Mouse (Mus musculus) cerebellum, adult 9-10 months (tissue): Measurements from ENCODE around the gene Duxf3.
"Not testable (repeated sequence)": the region's sequence is repeated elsewhere in the genome, so short reads cannot be mapped to it uniquely, and the experiment has no call there.

ENCODE experiments used
- DNase-seq: peaks from one replicate; pipeline ENCODE4 v3.0.0; 2022

Duxf3 gene

DNA sequence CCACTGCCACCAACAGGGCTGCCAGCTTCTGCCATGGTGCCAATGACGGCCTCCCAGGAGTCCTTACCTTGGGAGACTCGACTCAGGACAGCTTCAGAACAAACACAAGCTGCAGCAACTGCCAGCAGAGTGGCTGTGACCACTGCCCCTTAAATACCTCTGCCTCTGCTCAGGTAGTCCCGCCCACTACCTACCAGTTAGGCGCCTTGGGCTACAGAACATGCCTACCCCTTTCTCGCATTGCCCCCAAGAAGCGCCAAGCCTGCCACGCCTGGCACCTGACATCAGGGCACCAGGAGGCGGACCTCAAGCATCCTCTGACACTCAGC lies at the start of gene Duxf3:
Gene Duxf3 (minus strand): TSS at position 35 of the 329 bp plus-strand sequence.
- not testable (repeated sequence) for DNase-seq

DNA sequence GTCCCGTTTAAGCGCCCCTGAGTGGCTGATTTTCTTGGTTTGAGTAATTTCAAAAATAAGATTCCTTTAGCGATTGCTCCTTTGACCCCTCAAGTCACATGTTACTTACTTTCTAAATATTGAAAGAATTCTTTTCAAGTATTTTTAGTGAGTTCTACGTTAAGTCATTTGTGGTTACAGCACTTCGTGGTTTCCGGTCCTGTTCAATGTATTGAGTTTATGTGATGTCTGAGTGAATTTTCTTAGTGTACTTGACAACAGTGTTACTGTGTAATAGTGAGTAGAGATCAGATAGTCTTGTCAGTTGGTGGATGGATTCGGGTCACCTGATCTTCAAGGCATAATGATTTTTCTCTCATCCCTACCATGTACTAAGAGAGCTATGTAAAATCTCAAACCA lies 49.8 kb upstream of the Duxf3 start:
- no peak for DNase-seq

DNA sequence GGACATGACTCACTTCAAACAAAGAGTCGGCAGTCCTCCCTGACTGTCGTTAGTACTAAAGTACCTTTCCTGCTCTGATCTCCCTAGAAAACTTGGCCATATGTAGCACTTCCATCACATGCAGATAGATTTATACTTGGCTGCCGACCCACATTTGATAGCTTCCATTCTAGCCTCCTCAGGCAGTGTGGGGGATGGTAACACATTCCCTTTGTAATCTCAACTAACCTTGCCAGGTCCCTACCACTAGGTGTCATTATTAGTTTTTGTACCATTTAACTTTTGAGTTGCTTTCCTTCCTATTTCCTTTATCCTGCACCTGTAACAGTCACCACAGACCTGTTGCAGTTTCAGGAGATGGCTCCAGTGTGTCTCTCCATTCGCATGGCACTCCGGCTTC lies 26.0 kb upstream of the Duxf3 start:
- no peak for DNase-seq

DNA sequence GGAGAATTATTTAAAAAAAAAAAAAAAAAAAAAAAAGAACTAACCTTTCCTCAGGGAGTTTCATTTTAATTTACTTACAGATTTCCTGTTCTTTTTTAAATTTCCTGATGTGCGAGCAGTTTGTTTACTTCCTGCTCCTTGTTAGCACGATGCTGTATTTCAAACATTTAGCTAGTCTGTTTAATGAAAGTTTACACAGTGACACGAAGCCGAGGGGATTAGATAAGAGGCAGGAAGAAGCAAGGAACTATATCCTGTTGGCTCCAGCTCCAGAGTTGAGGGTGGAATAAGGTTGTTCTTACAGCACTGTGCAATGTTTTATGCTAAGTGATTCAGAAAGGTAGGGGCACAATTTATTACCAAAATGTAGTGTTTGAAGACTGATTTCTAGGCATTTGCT lies 23.5 kb upstream of the Duxf3 start:
- no peak for DNase-seq

DNA sequence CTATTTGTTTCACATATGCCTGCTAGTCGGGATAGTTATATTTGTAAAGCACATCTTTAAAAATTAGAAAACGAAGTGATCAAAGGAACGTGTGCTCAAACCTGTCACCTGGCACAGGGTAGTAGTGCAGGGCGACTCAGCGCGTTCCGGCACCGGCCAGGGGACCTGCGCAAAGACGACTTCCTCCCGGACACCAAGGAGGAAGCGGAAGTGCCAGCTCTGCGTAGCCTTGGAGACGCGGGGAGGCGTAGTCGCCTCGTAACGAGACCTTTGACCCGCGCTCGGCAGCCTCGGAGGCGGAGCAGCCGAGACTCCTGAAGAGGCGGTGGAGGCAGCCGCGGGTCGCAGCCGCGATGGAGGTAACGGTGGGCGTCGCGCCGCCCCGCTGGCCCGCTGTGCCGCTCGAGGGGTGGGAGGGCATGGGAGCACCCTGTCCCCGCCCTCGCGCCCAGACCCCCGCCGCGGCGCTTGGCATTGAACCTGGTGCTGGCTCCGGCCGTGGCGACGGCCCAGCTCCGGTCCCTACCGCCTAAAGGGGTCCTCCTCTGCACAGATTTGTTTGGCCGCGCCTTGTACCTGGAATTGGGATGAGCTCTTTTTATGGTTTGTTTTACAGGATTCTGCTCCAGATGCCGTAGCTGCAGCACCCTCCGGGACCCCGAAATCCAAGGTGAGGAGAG lies 22.9 kb upstream of the Duxf3 start, which contains the start of gene Gcc2:
Gene Gcc2 (plus strand): TSS at position 285 of the 680 bp plus-strand sequence.
- DNase-seq, result peak; percentile 88

DNA sequence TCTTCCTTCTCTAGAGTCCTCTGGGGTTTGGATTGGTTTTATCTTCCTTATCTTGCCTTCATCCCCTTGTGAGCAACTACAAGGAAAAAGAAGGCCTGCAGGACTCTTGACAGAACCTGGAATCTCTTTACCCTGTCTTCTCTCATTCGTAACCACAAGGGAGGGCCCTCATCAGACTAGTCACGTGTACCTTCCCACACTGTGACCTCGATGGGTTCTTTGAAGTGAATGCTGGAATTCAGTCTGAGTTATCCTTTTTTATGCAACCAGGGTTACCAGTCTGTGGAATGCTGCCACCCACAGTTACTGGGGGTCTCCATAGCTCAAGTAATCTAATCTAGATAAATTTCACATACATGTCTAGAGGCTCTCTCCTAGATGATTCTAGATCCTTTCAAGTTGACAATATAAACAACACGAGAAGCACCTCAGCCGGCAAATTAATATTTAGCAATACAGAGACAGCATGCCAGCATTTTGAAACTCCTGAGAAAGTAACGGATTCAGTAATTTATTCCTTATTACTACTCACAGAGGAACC lies 22.2 kb upstream of the Duxf3 start:
- no peak for DNase-seq

DNA sequence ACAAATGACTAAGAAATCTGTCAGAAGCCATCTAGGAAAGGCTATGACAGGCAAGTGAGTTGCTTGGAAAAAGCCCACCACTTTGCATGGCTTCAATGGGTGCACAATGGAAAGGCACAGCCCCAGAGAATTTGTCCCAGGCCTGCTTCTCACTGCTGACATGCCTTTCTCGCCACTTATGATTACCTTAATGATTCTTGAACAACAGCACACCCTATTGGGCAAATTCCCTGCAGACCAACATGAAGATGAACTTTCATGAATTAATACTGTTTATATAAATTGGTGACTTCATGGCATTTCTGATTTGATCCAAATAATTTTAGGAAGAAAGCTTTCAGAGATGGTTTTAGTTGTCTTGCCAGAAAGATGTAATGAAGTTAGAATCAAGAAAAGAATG lies 17.1 kb upstream of the Duxf3 start:
- no peak for DNase-seq

DNA sequence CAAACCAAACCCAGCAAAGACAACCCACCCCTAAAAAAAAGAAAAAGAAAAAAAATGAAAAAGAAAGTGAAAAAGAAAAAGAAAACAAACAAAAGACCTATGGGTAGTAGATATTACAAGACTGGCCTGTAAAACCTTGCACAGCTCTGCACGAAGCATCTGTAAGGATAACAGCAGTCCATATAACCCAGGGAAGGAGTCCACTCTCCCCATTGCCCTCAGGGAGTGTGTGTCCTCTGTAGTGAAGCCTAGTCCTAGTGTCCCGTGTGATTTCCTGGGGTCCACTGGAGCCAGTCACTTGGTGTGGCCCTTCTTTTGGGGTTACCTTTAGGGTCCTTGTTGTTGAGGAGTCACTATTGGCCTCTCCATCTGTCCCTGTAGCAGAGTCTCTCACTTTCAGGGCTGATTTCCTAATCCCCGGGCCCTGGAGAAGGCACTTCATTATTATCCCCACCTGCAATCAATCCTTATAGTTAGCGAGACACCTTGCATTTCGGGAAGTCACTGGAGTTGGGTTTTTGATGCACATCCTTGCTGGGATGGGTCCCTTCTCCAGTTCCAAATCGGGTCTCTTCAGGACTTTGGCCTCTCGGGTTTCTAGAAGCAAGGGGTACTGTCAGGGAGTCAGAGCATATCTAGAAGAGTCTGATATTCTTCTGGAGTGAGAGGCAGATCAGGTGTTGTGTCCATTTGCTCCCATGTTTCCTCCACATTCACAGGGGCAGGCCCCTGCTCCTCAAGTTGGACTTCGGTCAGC lies 6.7 kb upstream of the Duxf3 start:
- DNase-seq, result not testable (repeated sequence)

DNA sequence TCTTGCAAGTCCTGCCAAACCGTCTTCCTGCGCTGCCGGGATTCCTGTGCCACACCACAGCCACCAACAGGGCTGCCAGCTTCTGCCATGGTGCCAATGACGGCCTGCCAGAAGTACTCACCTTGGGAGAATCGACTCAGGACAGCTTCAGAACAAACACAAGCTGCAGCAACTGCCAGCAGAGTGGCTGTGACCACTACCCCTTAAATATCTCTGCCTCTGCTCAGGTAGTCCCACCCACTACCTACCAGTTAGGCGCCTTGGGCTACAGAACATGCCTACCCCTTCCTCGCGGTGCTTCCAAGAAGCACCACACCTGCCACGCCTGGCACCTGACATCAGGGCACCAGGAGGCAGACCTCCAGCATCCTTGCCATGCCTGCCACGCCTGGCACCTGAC lies 4.1 kb upstream of the Duxf3 start, which contains the start of gene Gm4981:
Gene Gm4981 (minus strand): TSS at position 89 of the 400 bp plus-strand sequence.
- no peak for DNase-seq

DNA sequence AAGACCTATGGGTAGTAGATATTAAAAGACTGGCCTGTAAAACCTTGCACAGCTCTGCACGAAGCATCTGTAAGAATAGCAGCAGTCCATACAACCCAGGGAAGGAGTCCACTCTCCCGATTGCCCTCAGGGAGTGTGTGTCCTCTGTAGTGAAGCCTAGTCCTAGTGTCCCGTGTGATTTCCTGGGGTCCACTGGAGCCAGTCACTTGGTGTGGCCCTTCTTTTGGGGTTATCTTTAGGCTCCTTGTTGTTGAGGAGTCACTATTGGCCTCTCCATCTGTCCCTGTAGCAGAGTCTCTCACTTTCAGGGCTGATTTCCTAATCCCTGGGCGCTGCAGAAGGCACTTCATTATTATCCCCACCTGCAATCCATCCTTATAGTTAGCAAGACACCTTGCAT lies 2.5 kb upstream of the Duxf3 start:
- not testable (repeated sequence) for DNase-seq

DNA sequence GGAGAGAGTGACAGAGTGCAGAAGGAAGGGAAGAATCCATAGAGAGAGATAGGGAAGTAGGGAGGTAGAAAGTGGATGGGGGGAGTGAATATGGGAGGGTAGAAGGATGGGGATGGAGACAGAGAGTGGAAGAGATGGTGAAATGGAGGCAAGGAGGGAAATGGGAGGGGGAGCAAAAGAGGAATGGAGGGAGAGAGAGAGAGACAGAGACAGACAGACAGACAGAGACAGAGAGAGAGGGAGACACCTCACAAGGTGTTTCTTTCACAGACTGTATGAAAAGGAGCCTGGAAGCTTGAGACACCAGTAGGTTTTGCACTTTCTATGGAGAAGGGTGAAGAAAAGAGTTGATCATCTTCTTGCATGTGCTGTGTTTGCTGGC lies 1.3 kb upstream of the Duxf3 start:
- DNase-seq, result not testable (repeated sequence)

DNA sequence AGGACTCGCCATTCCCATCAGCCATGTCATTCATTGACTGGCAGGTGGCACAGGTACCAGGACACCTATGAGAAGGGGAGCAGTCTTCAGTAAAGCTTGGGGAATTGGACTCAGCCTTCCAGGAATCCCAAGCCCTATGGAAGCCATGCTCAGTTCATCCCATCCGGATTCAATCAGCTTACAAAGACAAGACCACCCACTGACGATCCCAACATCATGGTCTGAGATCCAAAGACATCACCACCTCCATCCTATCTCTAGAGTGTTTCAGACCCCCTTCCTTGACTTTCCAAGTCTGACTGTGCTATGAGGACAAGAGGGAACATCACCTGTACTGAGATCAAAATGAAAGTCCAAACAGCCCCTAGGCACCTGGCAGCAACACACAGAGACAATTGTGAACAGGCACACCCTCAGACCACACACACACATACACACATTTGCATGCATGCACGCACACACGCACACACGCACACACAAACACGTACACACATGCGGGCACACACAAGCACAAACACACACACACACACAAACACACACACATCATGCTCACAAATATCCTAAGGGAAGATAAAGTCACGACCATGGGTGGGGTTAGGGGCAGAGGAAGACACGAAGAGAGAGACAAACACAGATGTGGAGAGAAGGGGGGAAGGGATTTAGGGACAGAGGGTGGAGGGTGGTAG lies 722 bp upstream of the Duxf3 start:
- DNase-seq, result not testable (repeated sequence)

DNA sequence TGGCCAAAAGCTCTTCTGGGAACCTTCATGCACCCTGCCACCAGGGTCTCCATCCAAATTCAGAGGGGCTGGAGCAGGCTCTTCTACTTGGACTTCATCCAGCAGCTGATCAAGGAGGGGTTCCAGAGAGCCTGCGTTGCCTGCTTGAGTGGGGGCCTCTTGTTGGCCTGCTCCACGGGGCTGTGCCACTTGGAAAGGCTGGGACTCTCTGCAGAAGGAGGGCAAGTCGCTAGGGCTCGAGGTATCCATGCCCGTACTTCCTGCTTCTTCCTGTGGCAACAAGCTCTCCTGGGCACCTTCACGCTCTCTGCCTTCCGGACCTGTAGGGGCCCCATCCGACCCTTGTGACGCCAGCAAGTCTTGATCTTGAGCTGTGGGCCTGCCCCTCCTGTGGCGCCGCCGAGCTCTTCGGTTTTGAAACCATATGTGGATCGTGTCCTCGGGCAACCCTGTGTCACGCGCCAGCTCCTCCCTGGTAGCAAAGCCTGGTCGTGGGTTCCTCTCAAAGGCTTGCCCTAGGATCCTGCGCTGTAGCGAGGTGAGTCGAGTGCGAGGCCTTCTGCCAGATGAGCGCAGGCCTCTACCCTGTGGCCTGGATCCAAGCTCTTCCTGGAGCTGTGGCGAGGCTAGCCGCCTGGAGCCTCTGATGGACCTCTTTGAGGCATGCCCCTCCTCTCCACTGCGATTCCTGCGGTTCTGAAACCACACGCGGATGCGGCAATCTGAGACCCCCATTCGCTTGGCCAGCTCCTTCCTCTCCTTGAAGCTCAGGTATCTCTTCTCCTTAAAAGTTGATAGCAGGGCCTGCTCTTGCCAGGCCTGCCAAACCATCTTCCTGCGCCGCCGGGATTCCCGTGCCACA lies 465 bp downstream of the Duxf3 start:
- peak; percentile 55 for DNase-seq

DNA sequence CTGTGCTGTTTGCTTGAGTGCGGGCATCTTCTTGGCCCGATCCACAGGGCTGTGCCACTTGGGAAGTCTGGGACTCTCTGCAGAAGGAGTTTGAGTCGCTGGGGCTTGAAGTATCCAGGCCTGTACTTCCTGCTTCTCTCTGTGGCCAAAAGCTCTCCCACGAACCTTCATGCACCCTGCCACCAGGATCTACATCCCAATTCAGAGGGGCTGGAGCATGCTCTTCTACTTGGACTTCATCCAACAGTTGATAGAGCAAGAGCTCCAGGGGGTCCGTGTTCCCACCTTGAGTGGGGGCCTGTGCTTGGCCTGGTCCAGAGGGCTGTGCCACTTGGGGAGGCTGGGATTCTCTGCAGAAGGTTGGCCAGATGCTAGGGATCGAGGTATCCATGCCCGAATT lies 1.4 kb downstream of the Duxf3 start:
- DNase-seq, result not testable (repeated sequence)

DNA sequence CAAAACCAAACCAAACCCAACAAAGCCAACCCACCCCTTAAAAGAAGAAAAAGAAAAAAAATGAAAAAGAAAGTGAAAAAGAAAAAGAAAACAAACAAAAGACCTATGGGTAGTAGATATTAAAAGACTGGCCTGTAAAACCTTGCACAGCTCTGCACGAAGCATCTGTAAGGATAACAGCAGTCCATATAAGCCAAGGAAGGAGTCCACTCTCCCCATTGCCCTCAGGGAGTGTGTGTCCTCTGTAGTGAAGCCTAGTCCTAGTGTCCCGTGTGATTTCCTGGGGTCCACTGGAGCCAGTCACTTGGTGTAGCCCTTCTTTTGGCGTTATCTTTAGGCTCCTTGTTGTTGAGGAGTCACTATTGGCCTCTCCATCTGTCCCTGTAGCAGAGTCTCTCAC lies 2.5 kb downstream of the Duxf3 start:
- not testable (repeated sequence) for DNase-seq

DNA sequence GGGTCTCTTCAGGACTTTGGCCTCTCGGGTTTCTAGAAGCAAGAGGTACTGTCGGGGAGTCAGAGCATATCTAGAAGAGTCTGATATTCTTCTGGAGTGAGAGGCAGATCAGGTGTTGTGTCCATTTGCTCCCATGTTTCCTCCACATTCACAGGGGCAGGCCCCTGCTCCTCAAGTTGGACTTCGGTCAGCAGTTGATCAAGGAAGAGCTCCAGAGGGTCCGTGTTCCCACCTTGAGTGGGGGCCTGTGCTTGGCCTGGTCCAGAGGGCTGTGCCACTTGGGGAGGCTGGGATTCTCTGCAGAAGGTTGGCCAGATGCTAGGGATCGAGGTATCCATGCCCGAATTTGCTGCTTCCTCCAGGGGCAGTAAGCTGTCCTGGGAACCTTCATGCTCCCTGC lies 4.7 kb downstream of the Duxf3 start:
- DNase-seq, result not testable (repeated sequence)

DNA sequence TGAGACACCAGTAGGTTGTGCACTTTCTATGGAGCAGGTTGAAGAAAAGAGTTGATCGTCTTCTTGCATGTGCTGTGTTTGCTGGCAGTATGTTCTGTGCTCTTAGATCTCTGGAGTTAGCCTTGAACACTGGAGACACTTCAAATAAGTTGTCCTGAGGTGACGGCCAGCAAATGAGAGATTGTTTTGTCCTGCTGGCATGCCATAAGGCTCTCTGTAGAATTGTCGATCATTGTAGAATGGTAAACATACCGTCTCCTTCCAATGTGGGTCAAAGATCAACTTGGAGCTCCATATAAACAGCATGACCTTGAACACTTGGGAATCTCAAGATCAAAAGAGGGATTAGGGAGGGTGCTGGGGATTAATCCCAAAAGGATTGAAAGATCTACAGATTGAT lies 6.1 kb downstream of the Duxf3 start:
- not testable (repeated sequence) for DNase-seq

DNA sequence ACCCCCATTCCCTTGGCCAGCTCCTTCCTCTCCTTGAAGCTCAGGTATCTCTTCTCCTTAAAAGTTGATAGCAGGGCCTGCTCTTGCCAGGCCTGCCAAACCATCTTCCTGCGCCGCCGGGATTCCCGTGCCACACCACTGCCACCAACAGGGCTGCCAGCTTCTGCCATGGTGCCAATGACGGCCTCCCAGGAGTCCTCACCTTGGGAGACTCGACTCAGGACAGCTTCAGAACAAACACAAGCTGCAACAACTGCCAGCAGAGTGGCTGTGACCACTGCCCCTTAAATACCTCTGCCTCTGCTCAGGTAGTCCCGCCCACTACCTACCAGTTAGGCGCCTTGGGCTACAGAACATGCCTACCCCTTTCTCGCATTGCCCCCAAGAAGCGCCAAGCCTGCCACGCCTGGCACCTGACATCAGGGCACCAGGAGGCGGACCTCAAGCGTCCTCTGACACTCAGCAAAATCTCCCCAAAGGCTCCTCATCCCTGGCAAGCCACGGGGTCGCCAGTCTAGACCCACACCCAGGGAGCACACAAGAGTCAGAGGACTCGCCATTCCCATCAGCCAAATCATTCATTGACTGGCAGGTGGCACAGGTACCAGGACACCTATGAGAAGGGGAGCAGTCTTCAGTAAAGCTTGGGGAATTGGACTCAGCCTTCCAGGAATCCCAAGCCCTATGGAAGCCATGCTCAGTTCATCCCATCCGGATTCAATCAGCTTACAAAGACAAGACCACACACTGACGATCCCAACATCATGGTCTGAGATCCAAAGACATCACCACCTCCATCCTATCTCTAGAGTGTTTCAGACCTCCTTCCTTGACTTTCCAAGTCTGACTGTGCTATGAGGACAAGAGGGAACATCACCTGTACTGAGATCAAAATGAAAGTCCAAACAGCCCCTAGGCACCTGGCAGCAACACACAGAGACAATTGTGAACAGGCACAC lies 7.4 kb downstream of the Duxf3 start, which contains the start of gene AW822073:
Gene AW822073 (minus strand): TSS at position 104 of the 959 bp plus-strand sequence.
- not testable (repeated sequence) for DNase-seq

DNA sequence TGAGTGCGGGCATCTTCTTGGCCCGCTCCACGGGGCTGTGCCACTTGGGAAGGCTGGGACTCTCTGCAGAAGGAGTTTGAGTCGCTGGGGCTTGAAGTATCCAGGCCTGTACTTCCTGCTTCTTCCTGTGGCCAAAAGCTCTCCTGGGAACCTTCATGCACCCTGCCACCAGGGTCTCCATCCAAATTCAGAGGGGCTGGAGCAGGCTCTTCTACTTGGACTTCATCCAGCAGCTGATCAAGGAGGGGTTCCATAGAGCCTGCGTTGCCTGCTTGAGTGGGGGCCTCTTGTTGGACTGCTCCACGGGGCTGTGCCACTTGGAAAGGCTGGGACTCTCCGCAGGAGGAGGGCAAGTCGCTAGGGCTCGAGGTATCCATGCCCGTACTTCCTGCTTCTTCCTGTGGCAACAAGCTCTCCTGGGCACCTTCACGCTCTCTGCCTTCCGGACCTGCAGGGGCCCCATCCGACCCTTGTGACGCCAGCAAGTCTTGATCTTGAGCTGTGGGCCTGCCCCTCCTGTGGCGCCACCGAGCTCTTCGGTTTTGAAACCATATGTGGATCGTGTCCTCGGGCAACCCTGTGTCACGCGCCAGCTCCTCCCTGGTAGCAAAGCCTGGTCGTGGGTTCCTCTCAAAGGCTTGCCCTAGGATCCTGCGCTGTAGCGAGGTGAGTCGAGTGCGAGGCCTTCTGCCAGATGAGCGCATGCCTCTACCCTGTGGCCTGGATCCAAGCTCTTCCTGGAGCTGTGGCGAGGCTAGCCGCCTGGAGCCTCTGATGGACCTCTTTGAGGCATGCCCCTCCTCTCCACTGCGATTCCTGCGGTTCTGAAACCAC lies 8.3 kb downstream of the Duxf3 start:
- not testable (repeated sequence) for DNase-seq

DNA sequence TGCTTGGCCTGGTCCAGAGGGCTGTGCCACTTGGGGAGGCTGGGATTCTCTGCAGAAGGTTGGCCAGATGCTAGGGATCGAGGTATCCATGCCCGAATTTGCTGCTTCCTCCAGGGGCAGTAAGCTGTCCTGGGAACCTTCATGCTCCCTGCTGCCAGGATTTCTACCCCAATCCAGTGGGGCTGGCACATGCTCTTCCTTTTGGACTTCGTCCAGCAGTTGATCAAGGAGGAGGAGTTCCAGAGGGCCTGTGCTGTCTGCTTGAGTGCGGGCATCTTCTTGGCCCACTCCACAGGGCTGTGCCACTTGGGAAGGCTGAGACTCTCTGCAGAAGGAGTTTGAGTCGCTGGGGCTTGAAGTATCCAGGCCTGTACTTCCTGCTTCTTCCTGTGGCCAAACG lies 9.3 kb downstream of the Duxf3 start:
- not testable (repeated sequence) for DNase-seq
